Mouse (Mus musculus): ENCODE measurements around the gene Gpank1. TPM values are rescaled to one million over a fixed set of nuclear protein-coding genes. Genes with fewer than 3 reads are reported as not detected.
A peak's percentile ranks its signal among the peaks of the same experiment; 100 is the strongest.

The Gpank1 gene
- polyA plus RNA-seq, 1 experiment from 2014 or later = 24.9 TPM

DNA sequence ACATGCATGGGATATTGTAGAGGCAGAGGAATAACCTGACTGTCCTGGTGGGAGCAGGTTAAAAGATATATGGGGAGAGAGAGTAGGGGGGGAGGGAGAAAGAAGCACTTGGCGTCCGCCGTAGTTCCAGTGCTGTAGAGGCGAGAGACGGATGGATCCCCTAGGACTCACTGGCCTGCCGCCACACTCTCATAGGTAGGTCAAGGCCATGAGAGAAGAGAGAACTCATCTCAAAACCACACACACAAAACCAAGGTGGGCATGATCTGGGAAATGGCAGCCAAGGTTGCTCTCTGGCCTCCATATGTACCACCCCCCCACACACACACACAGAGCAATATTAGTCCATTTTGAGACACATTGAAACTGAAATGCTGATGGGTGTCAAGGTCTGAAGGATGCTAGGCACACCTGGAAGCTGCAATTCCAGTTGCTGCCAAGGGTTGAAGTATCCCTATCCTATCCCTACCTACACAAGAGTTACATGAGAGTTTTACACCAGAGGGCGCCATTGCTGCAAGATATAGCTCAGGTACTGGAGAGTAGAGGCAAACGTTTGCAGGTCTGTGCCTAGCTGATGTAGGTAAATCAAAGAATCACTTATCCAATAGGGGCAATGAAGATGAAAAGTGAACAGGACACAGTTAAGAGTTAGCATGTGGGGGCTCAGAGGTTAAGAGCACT lies 45.2 kb downstream of the Gpank1 start:
- no peak overlapping the region; the same call in 1 of the 2 replicates for H3K9ac ChIP-seq
- no peak overlapping the region for H3K4me3 ChIP-seq
- H3K36me3 ChIP-seq = peaks cover 6% of the 10 kb centered on the region
- peak overlapping the region; percentile 92 for H3K4me2 ChIP-seq (replicated peaks)
- no peak overlapping the region for H3K27ac ChIP-seq
- H3K4me1 ChIP-seq = peaks cover 29% of the 10 kb centered on the region
- no peaks in the 10 kb centered on the region for H3K9me3 ChIP-seq
- H3K27me3 ChIP-seq (replicated peaks) = no peaks in the 10 kb centered on the region
- no peak for ATAC-seq (ENCODE audit: low FRiP score, low read depth)
- 64% methylated on average over 8 of the region's 8 CpGs for WGBS

DNA sequence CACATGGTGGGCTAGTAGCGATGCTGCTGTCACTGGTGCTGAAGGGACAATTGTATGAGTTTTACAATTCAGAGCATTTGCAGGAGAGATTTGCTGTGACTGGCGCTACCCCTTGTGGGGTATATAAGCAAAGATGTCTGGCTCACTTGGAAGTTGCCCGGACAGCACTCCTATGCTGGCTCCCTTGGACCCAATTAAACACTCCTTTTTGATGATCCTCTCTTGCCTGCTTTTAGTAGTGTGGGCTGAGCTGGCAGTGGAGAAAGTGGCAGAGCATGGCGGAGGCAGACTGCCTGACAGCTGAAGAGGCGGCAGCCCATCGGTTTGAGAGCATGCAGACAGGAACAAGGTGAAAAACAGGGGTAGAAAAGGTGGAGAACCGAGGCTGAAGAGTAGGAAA lies 46.5 kb downstream of the Gpank1 start:
- no peak overlapping the region for H3K27ac ChIP-seq
- WGBS = 88% methylated on average over 7 of the region's 7 CpGs
- H3K27me3 ChIP-seq (replicated peaks) = no peaks in the 10 kb centered on the region
- H3K9ac ChIP-seq = no peak overlapping the region
- peaks cover 16% of the 10 kb centered on the region for H3K4me1 ChIP-seq
- no peak for ATAC-seq (ENCODE audit: low FRiP score, low read depth)
- no peaks in the 10 kb centered on the region for H3K9me3 ChIP-seq
- H3K4me2 ChIP-seq (replicated peaks) = no peak overlapping the region
- no peaks in the 10 kb centered on the region for H3K36me3 ChIP-seq
- H3K4me3 ChIP-seq = no peak overlapping the region

DNA sequence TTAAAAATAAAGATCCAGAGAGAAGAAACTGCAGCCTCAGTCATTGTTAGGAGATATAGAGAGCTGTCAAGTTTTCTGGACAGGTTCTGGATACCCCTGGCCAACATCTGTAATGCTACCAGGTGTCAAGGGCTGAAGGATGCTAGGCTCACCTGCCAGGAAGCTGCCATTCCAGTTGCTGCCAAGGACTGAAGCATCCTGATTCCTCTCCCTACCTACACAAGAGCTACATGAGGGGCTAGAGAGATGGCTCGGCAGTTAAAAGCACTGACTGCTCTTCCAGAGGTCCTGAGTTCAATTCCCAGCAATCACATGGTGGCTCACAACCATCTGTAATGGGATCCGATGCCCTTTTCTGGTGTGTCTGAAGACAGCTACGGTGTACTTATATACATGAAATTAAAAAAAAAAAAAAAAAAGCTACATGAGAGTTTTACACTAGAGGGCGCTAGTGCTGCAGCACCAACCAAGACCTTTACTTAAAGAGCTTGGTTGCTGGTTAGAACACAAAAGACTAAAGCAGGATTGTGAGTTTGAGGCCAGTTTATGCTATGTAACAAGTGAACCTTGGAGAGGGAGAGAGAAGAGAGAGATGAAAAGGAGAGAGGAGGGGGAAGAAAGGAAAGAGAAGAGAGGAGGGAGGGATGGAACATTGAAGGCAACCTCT lies 47.4 kb downstream of the Gpank1 start:
- Histone ChIP-seq H3K4me1 (peaks cover 9% of the 10 kb centered on the region), H3K9ac (no peak overlapping the region), H3K27me3 (replicated peaks) (no peaks in the 10 kb centered on the region), H3K4me3 (no peak overlapping the region), H3K36me3 (no peaks in the 10 kb centered on the region), H3K9me3 (no peaks in the 10 kb centered on the region), H3K4me2 (replicated peaks) (no peak overlapping the region), H3K27ac (no peak overlapping the region)
- no peak for ATAC-seq (ENCODE audit: low FRiP score, low read depth)
- WGBS = 25% methylated on average over 4 of the region's 4 CpGs

DNA sequence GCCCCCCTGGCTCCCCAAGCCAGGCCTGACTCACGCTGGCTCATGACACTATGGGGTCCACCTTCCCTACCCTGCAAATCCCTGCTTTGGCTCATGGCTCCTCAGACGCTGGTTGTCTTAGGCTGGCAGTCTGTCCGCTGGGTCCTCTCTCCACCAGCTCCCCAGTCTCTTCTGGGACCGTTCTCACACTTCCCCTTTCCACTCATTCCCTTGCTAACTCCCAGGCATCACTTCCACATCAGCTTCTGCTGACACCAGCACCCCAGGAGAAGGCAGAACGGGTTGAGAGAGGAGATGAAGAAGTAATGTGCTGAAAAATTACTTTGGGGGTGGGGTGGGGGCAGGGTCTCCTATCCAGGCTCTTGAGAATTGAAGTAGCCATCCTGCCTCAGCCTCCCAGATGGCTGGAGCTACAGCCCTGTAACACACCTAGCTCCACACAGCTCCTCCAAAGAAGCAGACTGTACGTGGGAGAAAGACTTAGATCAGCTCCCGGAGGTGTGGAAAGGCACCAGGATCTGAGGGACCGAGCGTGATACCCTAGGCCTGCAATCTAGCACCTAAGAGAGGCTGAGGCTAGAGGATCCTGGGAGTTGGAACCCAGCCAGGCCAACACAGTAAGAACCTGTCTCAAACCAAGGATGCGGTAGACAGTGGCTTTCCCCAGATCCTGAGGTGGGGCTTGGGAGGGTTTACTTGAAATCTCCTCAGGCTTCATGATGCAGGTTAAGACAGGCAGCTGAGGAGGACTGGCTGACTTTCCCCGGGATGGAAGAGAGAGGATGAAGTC lies 51.4 kb downstream of the Gpank1 start:
- H3K4me3 ChIP-seq = no peak overlapping the region
- no peak overlapping the region for H3K27ac ChIP-seq
- no peaks in the 10 kb centered on the region for H3K36me3 ChIP-seq
- no peak for ATAC-seq (ENCODE audit: low FRiP score, low read depth)
- H3K4me1 ChIP-seq = no peaks in the 10 kb centered on the region
- no peak overlapping the region for H3K4me2 ChIP-seq (replicated peaks)
- H3K9me3 ChIP-seq = no peaks in the 10 kb centered on the region
- 75% methylated on average over 11 of the region's 11 CpGs for WGBS
- no peak overlapping the region for H3K9ac ChIP-seq
- no peaks in the 10 kb centered on the region for H3K27me3 ChIP-seq (replicated peaks)

DNA sequence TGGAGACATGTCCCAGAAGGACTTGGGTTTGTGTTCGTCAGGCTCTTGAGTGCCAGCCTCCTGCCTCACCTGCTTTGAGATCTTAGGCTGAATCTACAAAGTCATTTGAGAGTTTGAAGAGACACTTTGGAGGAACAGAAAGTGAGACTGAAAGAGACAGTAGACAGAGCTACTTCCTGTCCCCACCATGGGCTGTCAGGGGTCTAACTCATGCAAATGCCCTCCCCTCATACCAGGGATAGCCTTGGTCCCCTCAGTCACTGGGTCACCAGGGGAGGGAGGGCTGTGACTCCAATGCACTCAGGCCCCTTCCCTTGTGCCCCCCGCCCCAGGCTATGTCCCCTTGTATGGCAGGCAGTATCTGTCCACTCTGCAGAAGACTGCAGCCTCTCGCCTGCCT lies 52.1 kb downstream of the Gpank1 start:
- WGBS = 73% methylated on average over 3 of the region's 3 CpGs
- Histone ChIP-seq H3K27me3 (replicated peaks) (no peaks in the 10 kb centered on the region), H3K9me3 (no peaks in the 10 kb centered on the region), H3K4me1 (no peaks in the 10 kb centered on the region), H3K36me3 (no peaks in the 10 kb centered on the region), H3K27ac (no peak overlapping the region), H3K9ac (no peak overlapping the region), H3K4me2 (replicated peaks) (no peak overlapping the region), H3K4me3 (no peak overlapping the region)
- no peak for ATAC-seq (ENCODE audit: low FRiP score, low read depth)

Other genes with a start within 250 kb of the Gpank1 start
- 11.5 and 12.0 TPM in 2 replicates for gene Zbtb12, start 242.0 kb upstream of the Gpank1 start, polyA plus RNA-seq (2016; fragmentation: Nextera tagmentation; extraction: Ambion mirVana)
- gene Gm20547, start 239.4 kb upstream of the Gpank1 start, polyA plus RNA-seq (2016; fragmentation: Nextera tagmentation; extraction: Ambion mirVana) = not detected in 2 replicates
- gene C2, start 223.2 kb upstream of the Gpank1 start, polyA plus RNA-seq (2016; fragmentation: Nextera tagmentation; extraction: Ambion mirVana) = 1.0 and 1.5 TPM in 2 replicates
- 113 and 117 TPM in 2 replicates for gene Ehmt2, start 223.0 kb upstream of the Gpank1 start, polyA plus RNA-seq (2016; fragmentation: Nextera tagmentation; extraction: Ambion mirVana)
- not detected in 2 replicates for gene Slc44a4, start 207.0 kb upstream of the Gpank1 start, polyA plus RNA-seq (2016; fragmentation: Nextera tagmentation; extraction: Ambion mirVana)
- gene Neu1, start 190.2 kb upstream of the Gpank1 start, polyA plus RNA-seq (2016; fragmentation: Nextera tagmentation; extraction: Ambion mirVana) = 24.4 and 27.3 TPM in 2 replicates
- 0.26 TPM in 1 of 2 replicates, not detected in the other for gene Hspa1b, start 162.2 kb upstream of the Gpank1 start, polyA plus RNA-seq (2016; fragmentation: Nextera tagmentation; extraction: Ambion mirVana)
- not detected in 2 replicates for gene Gm20481, start 151.5 kb upstream of the Gpank1 start, polyA plus RNA-seq (2016; fragmentation: Nextera tagmentation; extraction: Ambion mirVana)
- 3.1 and 3.5 TPM in 2 replicates for gene Hspa1a, start 149.3 kb upstream of the Gpank1 start, polyA plus RNA-seq (2016; fragmentation: Nextera tagmentation; extraction: Ambion mirVana)
- gene Hspa1l, start 148.8 kb upstream of the Gpank1 start, polyA plus RNA-seq (2016; fragmentation: Nextera tagmentation; extraction: Ambion mirVana) = 1.4 and 2.3 TPM in 2 replicates
- 150 and 158 TPM in 2 replicates for gene Lsm2, start 139.6 kb upstream of the Gpank1 start, polyA plus RNA-seq (2016; fragmentation: Nextera tagmentation; extraction: Ambion mirVana)
- 118 and 119 TPM in 2 replicates for gene Vars, start 120.5 kb upstream of the Gpank1 start, polyA plus RNA-seq (2016; fragmentation: Nextera tagmentation; extraction: Ambion mirVana)
- 0.06 and 0.15 TPM in 2 replicates for gene Vwa7, start 104.9 kb upstream of the Gpank1 start, polyA plus RNA-seq (2016; fragmentation: Nextera tagmentation; extraction: Ambion mirVana)
- 3.8 and 5.0 TPM in 2 replicates for gene Sapcd1, start 93.4 kb upstream of the Gpank1 start, polyA plus RNA-seq (2016; fragmentation: Nextera tagmentation; extraction: Ambion mirVana)
- 3.1 and 4.1 TPM in 2 replicates for gene Msh5, start 74.7 kb upstream of the Gpank1 start, polyA plus RNA-seq (2016; fragmentation: Nextera tagmentation; extraction: Ambion mirVana)
- 169 and 178 TPM in 2 replicates for gene Clic1, start 71.5 kb upstream of the Gpank1 start, polyA plus RNA-seq (2016; fragmentation: Nextera tagmentation; extraction: Ambion mirVana)
- 564 and 591 TPM in 2 replicates for gene Ddah2, start 62.4 kb upstream of the Gpank1 start, polyA plus RNA-seq (2016; fragmentation: Nextera tagmentation; extraction: Ambion mirVana)
- not detected in 2 replicates for gene Ly6g6c, start 56.1 kb upstream of the Gpank1 start, polyA plus RNA-seq (2016; fragmentation: Nextera tagmentation; extraction: Ambion mirVana)
- 0.81 and 0.88 TPM in 2 replicates for gene Mpig6b, start 55.3 kb upstream of the Gpank1 start, polyA plus RNA-seq (2016; fragmentation: Nextera tagmentation; extraction: Ambion mirVana)
- gene Ly6g6e, start 44.6 kb upstream of the Gpank1 start, polyA plus RNA-seq (2016; fragmentation: Nextera tagmentation; extraction: Ambion mirVana) = 0.38 and 0.57 TPM in 2 replicates
- 1.9 and 2.2 TPM in 2 replicates for gene Ly6g6d, start 43.4 kb upstream of the Gpank1 start, polyA plus RNA-seq (2016; fragmentation: Nextera tagmentation; extraction: Ambion mirVana)
- 0.23 and 0.84 TPM in 2 replicates for gene Ly6g6f, start 35.8 kb upstream of the Gpank1 start, polyA plus RNA-seq (2016; fragmentation: Nextera tagmentation; extraction: Ambion mirVana)
- 78.7 and 83.6 TPM in 2 replicates for gene Abhd16a, start 32.2 kb upstream of the Gpank1 start, polyA plus RNA-seq (2016; fragmentation: Nextera tagmentation; extraction: Ambion mirVana)
- gene Ly6g5c, start 13.2 kb upstream of the Gpank1 start, polyA plus RNA-seq (2016; fragmentation: Nextera tagmentation; extraction: Ambion mirVana) = not detected in 2 replicates
- 1.1 TPM in 2 replicates for gene Ly6g5b, start 6.0 kb upstream of the Gpank1 start, polyA plus RNA-seq (2016; fragmentation: Nextera tagmentation; extraction: Ambion mirVana)
- 289 and 295 TPM in 2 replicates for gene Csnk2b, start 598 bp downstream of the Gpank1 start, polyA plus RNA-seq (2016; fragmentation: Nextera tagmentation; extraction: Ambion mirVana)
- 6.1 and 7.8 TPM in 2 replicates for gene D17H6S53E, start 4.9 kb downstream of the Gpank1 start, polyA plus RNA-seq (2016; fragmentation: Nextera tagmentation; extraction: Ambion mirVana)
- 0.32 and 0.93 TPM in 2 replicates for gene Apom, start 10.6 kb downstream of the Gpank1 start, polyA plus RNA-seq (2016; fragmentation: Nextera tagmentation; extraction: Ambion mirVana)
- gene Bag6, start 13.7 kb downstream of the Gpank1 start, polyA plus RNA-seq (2016; fragmentation: Nextera tagmentation; extraction: Ambion mirVana) = 82.8 and 84.5 TPM in 2 replicates
- gene Prrc2a, start 43.4 kb downstream of the Gpank1 start, polyA plus RNA-seq (2016; fragmentation: Nextera tagmentation; extraction: Ambion mirVana) = 205 and 224 TPM in 2 replicates
- 8.3 and 9.1 TPM in 2 replicates for gene Aif1, start 54.6 kb downstream of the Gpank1 start, polyA plus RNA-seq (2016; fragmentation: Nextera tagmentation; extraction: Ambion mirVana)
- gene Lst1, start 67.0 kb downstream of the Gpank1 start, polyA plus RNA-seq (2016; fragmentation: Nextera tagmentation; extraction: Ambion mirVana) = 6.8 and 7.0 TPM in 2 replicates
- 0.39 and 0.57 TPM in 2 replicates for gene Ltb, start 73.0 kb downstream of the Gpank1 start, polyA plus RNA-seq (2016; fragmentation: Nextera tagmentation; extraction: Ambion mirVana)
- 0.18 TPM in 1 of 2 replicates, not detected in the other for gene Tnf, start 80.6 kb downstream of the Gpank1 start, polyA plus RNA-seq (2016; fragmentation: Nextera tagmentation; extraction: Ambion mirVana)
- gene Lta, start 83.9 kb downstream of the Gpank1 start, polyA plus RNA-seq (2016; fragmentation: Nextera tagmentation; extraction: Ambion mirVana) = not detected in 2 replicates
- gene Gm16181, start 99.4 kb downstream of the Gpank1 start, polyA plus RNA-seq (2016; fragmentation: Nextera tagmentation; extraction: Ambion mirVana) = not detected in 2 replicates
- 26.2 and 28.4 TPM in 2 replicates for gene Atp6v1g2, start 112.2 kb downstream of the Gpank1 start, polyA plus RNA-seq (2016; fragmentation: Nextera tagmentation; extraction: Ambion mirVana)
- gene Nfkbil1, start 114.3 kb downstream of the Gpank1 start, polyA plus RNA-seq (2016; fragmentation: Nextera tagmentation; extraction: Ambion mirVana) = 10.6 and 11.5 TPM in 2 replicates
- gene Ddx39b, start 120.3 kb downstream of the Gpank1 start, polyA plus RNA-seq (2016; fragmentation: Nextera tagmentation; extraction: Ambion mirVana) = 511 and 522 TPM in 2 replicates
- 55.7 and 58.8 TPM in 2 replicates for gene H2-D1, start 141.3 kb downstream of the Gpank1 start, polyA plus RNA-seq (2016; fragmentation: Nextera tagmentation; extraction: Ambion mirVana)
- 0.06 and 0.10 TPM in 2 replicates for gene H2-Q1, start 198.9 kb downstream of the Gpank1 start, polyA plus RNA-seq (2016; fragmentation: Nextera tagmentation; extraction: Ambion mirVana)
- gene H2-Q2, start 220.8 kb downstream of the Gpank1 start, polyA plus RNA-seq (2016; fragmentation: Nextera tagmentation; extraction: Ambion mirVana) = 0.28 and 0.42 TPM in 2 replicates